ENCODE assay signal across 22 mouse cellular contexts in the genomic region with DNA sequence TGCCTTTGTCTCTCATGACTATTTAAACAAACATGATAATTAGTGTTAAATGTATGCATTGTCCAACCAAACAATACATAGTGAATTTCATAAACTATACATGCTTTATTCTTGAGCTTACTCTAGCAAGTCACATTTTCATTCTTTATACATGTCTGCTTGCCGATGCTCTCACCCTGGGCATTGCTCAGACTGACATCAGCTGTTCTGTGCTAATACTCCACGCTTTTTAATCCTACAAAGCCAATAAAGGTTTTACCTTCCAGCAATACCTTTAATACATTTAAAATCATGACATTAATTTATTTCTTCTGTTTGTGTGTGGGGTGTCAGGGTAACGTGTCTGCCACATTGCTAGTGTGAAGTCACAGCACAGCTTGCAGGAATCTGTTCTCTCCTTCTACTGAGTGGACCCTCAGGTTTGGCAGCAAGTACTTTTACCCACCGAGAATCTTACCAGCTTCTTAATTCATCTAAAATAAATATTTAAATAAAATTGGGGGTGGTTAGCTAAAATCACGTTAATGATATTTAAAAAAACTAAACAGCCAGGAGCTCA.
A peak's percentile ranks its signal among the peaks of the same experiment; 100 is the strongest.
DNase-seq lines count a peak whose midpoint lies in the region; ATAC-seq and TF ChIP-seq lines count a peak whose summit lies in the region.
"Had no signal": no experiment of that assay in that cellular context is flagged by ENCODE, and none has a peak within 500 bp of the region (broad histone marks: within the 10 kb centered on the region; RNA-seq: fewer than 3 reads in every experiment).

No protein-coding gene starts in this region.

- peak; percentile 79; the same call in 1 of the 2 replicates for ATAC-seq in forebrain, embryonic 14.5 days
- no peak for ATAC-seq in midbrain, embryonic 11.5 days (ENCODE audit: low FRiP score)
- peak; percentile 59; the same call in 1 of the 2 replicates for ATAC-seq in forebrain, postnatal 0 days
- no peak for ATAC-seq in CD4-positive, CD25-positive, alpha-beta regulatory T cell, adult 4 months
- ATAC-seq: activated CD4-positive, CD25-positive, alpha-beta regulatory T cell, adult 4 months; Patski had no signal

- 50% methylated on average over 5 of the region's 5 CpGs for WGBS in forebrain, embryonic 14.5 days
- 87% methylated on average over 5 of the region's 5 CpGs for WGBS in forebrain, embryonic 10.5 days
- 76% methylated on average over 5 of the region's 5 CpGs for WGBS in midbrain, embryonic 11.5 days
- WGBS in midbrain, embryonic 10.5 days: 82% methylated on average over 5 of the region's 5 CpGs
- WGBS in forebrain, postnatal 0 days: 38% methylated on average over 5 of the region's 5 CpGs

- no peak overlapping the region for H3K9ac ChIP-seq in forebrain, embryonic 14.5 days (ENCODE audit: low read length)
- H3K9ac ChIP-seq in midbrain, embryonic 11.5 days (ENCODE audit: low read length): no peak overlapping the region
- H3K9ac ChIP-seq in forebrain, postnatal 0 days: no peak overlapping the region
- H3K9ac ChIP-seq: embryonic facial prominence, embryonic 12.5 days had no signal

- H3K4me3 ChIP-seq in forebrain, embryonic 14.5 days (ENCODE audit: low read depth, low read length): no peak overlapping the region
- no peak overlapping the region for H3K4me3 ChIP-seq in forebrain, embryonic 10.5 days
- H3K4me3 ChIP-seq in midbrain, embryonic 11.5 days (ENCODE audit: low read depth, low read length): no peak overlapping the region
- no peak overlapping the region for H3K4me3 ChIP-seq in midbrain, embryonic 10.5 days
- H3K4me3 ChIP-seq in forebrain, postnatal 0 days (ENCODE audit: low read depth, low read length): no peak overlapping the region
- H3K4me3 ChIP-seq: embryonic facial prominence, embryonic 10.5 days; embryonic facial prominence, embryonic 12.5 days had no signal

- H3K4me1 ChIP-seq in forebrain, embryonic 14.5 days (ENCODE audit: control insufficient read depth, insufficient read depth, low read length): no peaks in the 10 kb centered on the region
- no peaks in the 10 kb centered on the region for H3K4me1 ChIP-seq in forebrain, embryonic 10.5 days
- no peaks in the 10 kb centered on the region for H3K4me1 ChIP-seq in midbrain, embryonic 11.5 days (ENCODE audit: control insufficient read depth, insufficient read depth, low read length)
- H3K4me1 ChIP-seq in midbrain, embryonic 10.5 days: no peaks in the 10 kb centered on the region
- no peaks in the 10 kb centered on the region for H3K4me1 ChIP-seq in forebrain, postnatal 0 days (ENCODE audit: insufficient read depth)

- no peaks in the 10 kb centered on the region for H3K36me3 ChIP-seq in forebrain, embryonic 14.5 days (ENCODE audit: control insufficient read depth, insufficient read depth, low read length)
- H3K36me3 ChIP-seq in forebrain, embryonic 10.5 days (replicated peaks): no peaks in the 10 kb centered on the region
- H3K36me3 ChIP-seq in midbrain, embryonic 11.5 days (ENCODE audit: control insufficient read depth, insufficient read depth, low read length): no peaks in the 10 kb centered on the region
- no peaks in the 10 kb centered on the region for H3K36me3 ChIP-seq in midbrain, embryonic 10.5 days
- no peaks in the 10 kb centered on the region for H3K36me3 ChIP-seq in forebrain, postnatal 0 days (ENCODE audit: insufficient read depth)
- H3K36me3 ChIP-seq: embryonic facial prominence, embryonic 10.5 days; embryonic facial prominence, embryonic 12.5 days; G1E had no signal

- DNase-seq in forebrain, embryonic 14.5 days (ENCODE audit: low spot score): peak; percentile 54
- DNase-seq in forebrain, embryonic 10.5 days (ENCODE audit: extremely low spot score, low spot score): no peak
- DNase-seq in midbrain, embryonic 11.5 days (ENCODE audit: low spot score, missing footprints): peak; percentile 83
- DNase-seq in midbrain, embryonic 10.5 days (ENCODE audit: low spot score): no peak
- peak; percentile 8 for DNase-seq in brain, embryonic 18.5 days (ENCODE audit: low read depth, low spot score)
- DNase-seq in forebrain, postnatal 0 days: peak; percentile 10
- no peak for DNase-seq in left cerebral cortex, adult 8-10 months (ENCODE audit: low spot score in 2 of 2)
- DNase-seq: adrenal gland, adult 8-10 months; adrenal gland, postnatal 14 days; adrenal gland, postnatal 36 days; cerebellum, adult 11-12 months; cerebellum, adult 2 months; cerebellum, adult 9-10 months; cerebellum, postnatal 10 days; cerebellum, postnatal 25 days had no signal

- no peaks in the 10 kb centered on the region for H3K27me3 ChIP-seq in forebrain, embryonic 14.5 days (replicated peaks; ENCODE audit: control insufficient read depth, insufficient read depth, low read length)
- no peaks in the 10 kb centered on the region for H3K27me3 ChIP-seq in forebrain, embryonic 10.5 days (ENCODE audit: poor library complexity, severe bottlenecking)
- no peaks in the 10 kb centered on the region for H3K27me3 ChIP-seq in midbrain, embryonic 11.5 days (ENCODE audit: control insufficient read depth, insufficient read depth, low read length)
- H3K27me3 ChIP-seq in midbrain, embryonic 10.5 days (ENCODE audit: low read depth, poor library complexity, severe bottlenecking): no peaks in the 10 kb centered on the region
- H3K27me3 ChIP-seq in forebrain, postnatal 0 days (ENCODE audit: insufficient read depth, low read length): no peaks in the 10 kb centered on the region
- H3K27me3 ChIP-seq: CH12.LX; embryonic facial prominence, embryonic 12.5 days; Patski had no signal

- no peak overlapping the region for H3K27ac ChIP-seq in forebrain, embryonic 14.5 days (ENCODE audit: low read depth, low read length)
- H3K27ac ChIP-seq in forebrain, embryonic 10.5 days: no peak overlapping the region
- no peak overlapping the region for H3K27ac ChIP-seq in midbrain, embryonic 11.5 days (ENCODE audit: low read depth, low read length)
- no peak overlapping the region for H3K27ac ChIP-seq in midbrain, embryonic 10.5 days (replicated peaks)
- H3K27ac ChIP-seq in forebrain, postnatal 0 days (ENCODE audit: low read depth, low read length): no peak overlapping the region
- H3K27ac ChIP-seq: embryonic facial prominence, embryonic 10.5 days; embryonic facial prominence, embryonic 12.5 days had no signal

- TF ChIP-seq CTCF in forebrain, postnatal 0 days (IDR thresholded peaks at IDR 0.05; ENCODE audit: low read depth): no peak

- no peak overlapping the region for H3K4me2 ChIP-seq in forebrain, embryonic 14.5 days (ENCODE audit: low read length)
- H3K4me2 ChIP-seq in midbrain, embryonic 11.5 days: no peak overlapping the region
- H3K4me2 ChIP-seq in forebrain, postnatal 0 days (ENCODE audit: low read depth): no peak overlapping the region
- H3K4me2 ChIP-seq: embryonic facial prominence, embryonic 12.5 days had no signal

- no peaks in the 10 kb centered on the region for H3K9me3 ChIP-seq in forebrain, embryonic 14.5 days (replicated peaks; ENCODE audit: control insufficient read depth, low read length)
- H3K9me3 ChIP-seq in forebrain, embryonic 10.5 days: no peaks in the 10 kb centered on the region
- no peaks in the 10 kb centered on the region for H3K9me3 ChIP-seq in midbrain, embryonic 11.5 days (ENCODE audit: control insufficient read depth, low read length)
- H3K9me3 ChIP-seq in midbrain, embryonic 10.5 days (replicated peaks): no peaks in the 10 kb centered on the region
- H3K9me3 ChIP-seq in forebrain, postnatal 0 days (ENCODE audit: low read length): no peaks in the 10 kb centered on the region
- H3K9me3 ChIP-seq: embryonic facial prominence, embryonic 10.5 days; embryonic facial prominence, embryonic 12.5 days; G1E had no signal

Comparison
In these comparisons a context has a peak if more than half of its experiments do, and no peak if none do; other contexts are left out.
1. DNase-seq: peak in forebrain, embryonic 14.5 days (single experiment), midbrain, embryonic 11.5 days (single experiment), brain, embryonic 18.5 days (single experiment) and forebrain, postnatal 0 days (single experiment); none in forebrain, embryonic 10.5 days (single experiment), midbrain, embryonic 10.5 days (single experiment) and left cerebral cortex, adult 8-10 months (0 of 2).
2. ATAC-seq: peak in forebrain, embryonic 14.5 days (single experiment) and forebrain, postnatal 0 days (single experiment); none in midbrain, embryonic 11.5 days (single experiment) and CD4-positive, CD25-positive, alpha-beta regulatory T cell, adult 4 months (single experiment).